Mouse (Mus musculus) liver, adult 2 months (tissue): ENCODE measurements around the gene Hck. TPM values are rescaled to one million over a fixed set of nuclear protein-coding genes. Genes with fewer than 3 reads are reported as not detected.

Experiments used
- DNase-seq: peaks from one replicate; pipeline ENCODE4 v3.0.0-alpha.2; 2011; ENCODE audit warnings: low read depth, low spot score; ENCODE audit errors: extremely low read depth
- H3K27ac ChIP-seq: fragments of 200-500 bp; replicated peaks from 2 replicates; pipeline ENCODE4 v1.5.1; 2012; ENCODE audit warnings: low read depth, mild to moderate bottlenecking, control low read depth, inconsistent platforms, low read length; ENCODE audit not compliant: insufficient read depth
- H3K27me3 ChIP-seq: fragments of 200-500 bp; 2 replicates; pipeline ENCODE4 v1.6.1; 2012; ENCODE audit warnings: mild to moderate bottlenecking, moderate library complexity, low read length, inconsistent platforms; ENCODE audit not compliant: control insufficient read depth, insufficient read depth
- H3K36me3 ChIP-seq: fragments of 200-500 bp; 2 replicates; pipeline ENCODE4 v1.6.1; 2012; ENCODE audit warnings: low read length, inconsistent platforms; ENCODE audit not compliant: control insufficient read depth, insufficient read depth
- H3K4me1 ChIP-seq: fragments of 200-500 bp; 2 replicates; pipeline ENCODE4 v1.6.1; 2011; ENCODE audit warnings: low read length; ENCODE audit not compliant: control insufficient read depth, insufficient read depth
- H3K4me3 ChIP-seq: fragments of 200-500 bp; 2 replicates; pipeline ENCODE4 v1.5.1; 2011; ENCODE audit warnings: low read depth, mild to moderate bottlenecking, control low read depth, low read length, moderate library complexity; ENCODE audit not compliant: insufficient read depth
- H3K79me2 ChIP-seq: fragments of 200-500 bp; 2 replicates; pipeline ENCODE4 v1.6.1; 2012; ENCODE audit warnings: inconsistent platforms, mild to moderate bottlenecking, low read length, moderate library complexity; ENCODE audit not compliant: control insufficient read depth, insufficient read depth
- H3K9ac ChIP-seq: fragments of 200-500 bp; 2 replicates; pipeline ENCODE4 v1.6.1; 2012; ENCODE audit warnings: low read depth, mild to moderate bottlenecking, control low read depth, inconsistent platforms, low read length
- CTCF ChIP-seq: fragments of 200-500 bp; IDR thresholded peaks from 2 replicates; pipeline ENCODE4 v1.5.1; 2011; ENCODE audit warnings: low read depth, low read length, control low read depth
- POLR2A ChIP-seq: fragments of 200-500 bp; IDR thresholded peaks from 2 replicates; pipeline ENCODE4 v1.6.1; 2011; ENCODE audit warnings: low read length, control low read depth; ENCODE audit not compliant: insufficient read depth; ENCODE audit errors: extremely low read depth
- WGBS: fragments of 180-500 bp; shearing (Covaris S2); methylation state at CpG from one replicate; pipeline ENCODE4 v1.1.7; 2018; 5-methylcytosine and 5-hydroxymethylcytosine counted together
- polyA plus RNA-seq: library from polyadenylated mRNA; depleted of rRNA; stranded (reverse); fragments of >200 nt; gene quantifications from 2 replicates; pipeline ENCODE4 v1.2.3, GENCODE M21; 2012
- total RNA-seq: library from RNA; depleted of rRNA; stranded (reverse); fragments of >200 nt; gene quantifications from 2 replicates; pipeline ENCODE4 v1.2.3, GENCODE M21; 2014

Gene Hck
- total and polyA plus RNA-seq, 2 experiments, result 5.7 to 7.7 TPM

GRCm38 (mm10) chr2:153080841-153081523 lies 27.3 kb upstream of the Hck start:
- Histone ChIP-seq H3K27me3 (no peaks in the 10 kb centered on the region), H3K9ac (no peak overlapping the region), H3K36me3 (no peaks in the 10 kb centered on the region), H3K79me2 (no peaks in the 10 kb centered on the region), H3K4me1 (peaks cover 27% of the 10 kb centered on the region), H3K27ac (no peak overlapping the region), H3K4me3 (no peak overlapping the region)
- 50% methylated on average over 32 of the region's 32 CpGs for WGBS
- peak; percentile 77 for TF ChIP-seq CTCF
- TF ChIP-seq POLR2A, result no peak
- peak; percentile 85 for DNase-seq

- TF ChIP-seq POLR2A (no peak), CTCF (no peak)
- Histone ChIP-seq H3K27ac (peak overlapping the region; percentile 45), H3K79me2 (no peaks in the 10 kb centered on the region), H3K9ac (no peak overlapping the region), H3K27me3 (no peaks in the 10 kb centered on the region), H3K4me1 (peaks cover 18% of the 10 kb centered on the region), H3K36me3 (no peaks in the 10 kb centered on the region), H3K4me3 (no peak overlapping the region)
- WGBS, result 48% methylated on average over 6 of the region's 6 CpGs
- peak; percentile 96 for DNase-seq
These were observed 26.4 kb upstream of the Hck start for GRCm38 (mm10) chr2:153081866-153082265.

GRCm38 (mm10) chr2:153083275-153083674 lies 25.0 kb upstream of the Hck start:
- no peaks in the 10 kb centered on the region for H3K36me3 ChIP-seq
- H3K79me2 ChIP-seq, result no peaks in the 10 kb centered on the region
- no peak overlapping the region for H3K9ac ChIP-seq
- H3K27ac ChIP-seq, result no peak overlapping the region
- H3K27me3 ChIP-seq, result no peaks in the 10 kb centered on the region
- TF ChIP-seq POLR2A, result no peak
- no peak for TF ChIP-seq CTCF
- WGBS, result 78% methylated on average over 8 of the region's 8 CpGs
- no peak overlapping the region for H3K4me3 ChIP-seq
- DNase-seq, result no peak
- H3K4me1 ChIP-seq, result peaks cover 10% of the 10 kb centered on the region

GRCm38 (mm10) chr2:153083824-153084223 lies 24.4 kb upstream of the Hck start:
- no peak for TF ChIP-seq CTCF
- TF ChIP-seq POLR2A, result no peak
- Histone ChIP-seq H3K79me2 (no peaks in the 10 kb centered on the region), H3K4me1 (peaks cover 7% of the 10 kb centered on the region), H3K27me3 (no peaks in the 10 kb centered on the region), H3K27ac (peak overlapping the region; percentile 55; the same call in 1 of the 2 replicates), H3K9ac (no peak overlapping the region), H3K4me3 (no peak overlapping the region), H3K36me3 (no peaks in the 10 kb centered on the region)
- 86% methylated on average over 4 of the region's 4 CpGs for WGBS
- DNase-seq, result no peak

DNA sequence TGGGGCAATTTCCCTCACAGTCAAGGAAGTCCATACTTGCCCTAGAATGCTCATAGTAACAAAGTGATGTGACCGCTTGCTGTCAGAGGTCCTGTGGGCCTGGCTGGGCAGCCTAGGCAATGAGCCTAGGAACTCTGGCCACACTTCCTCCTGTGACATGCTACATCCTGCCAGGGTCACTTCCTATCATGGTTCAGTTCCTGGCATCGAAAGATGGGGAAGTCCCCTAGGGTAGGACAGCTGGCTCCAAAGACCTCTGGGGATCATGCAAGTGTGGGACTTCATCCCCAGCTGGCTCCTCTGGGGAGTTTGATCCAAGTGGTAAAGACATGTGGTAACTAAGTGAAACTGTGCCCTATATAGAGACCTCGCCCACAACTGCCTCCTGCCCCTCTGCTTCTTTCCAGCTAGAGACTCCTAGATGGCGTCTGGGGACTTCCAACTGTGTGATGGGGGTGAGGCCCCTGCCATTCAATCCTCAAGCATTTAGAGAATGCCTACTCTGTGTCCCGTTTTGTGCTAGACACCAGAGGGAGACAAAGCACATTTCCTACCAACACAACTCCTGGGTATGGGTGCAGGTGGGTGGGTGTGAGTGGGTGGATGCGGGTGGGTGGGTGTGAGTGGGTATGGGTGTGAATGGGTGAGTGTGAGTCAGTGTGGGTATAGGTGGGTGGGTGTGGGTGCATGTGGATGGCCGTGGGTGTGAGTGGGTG lies 23.8 kb upstream of the Hck start:
- Histone ChIP-seq H3K9ac (no peak overlapping the region), H3K4me1 (peaks cover 7% of the 10 kb centered on the region), H3K36me3 (no peaks in the 10 kb centered on the region), H3K79me2 (no peaks in the 10 kb centered on the region), H3K4me3 (no peak overlapping the region), H3K27ac (peak overlapping the region; percentile 55; the same call in 1 of the 2 replicates), H3K27me3 (no peaks in the 10 kb centered on the region)
- DNase-seq, result peak; percentile 37
- WGBS, result 74% methylated on average over 7 of the region's 7 CpGs
- TF ChIP-seq CTCF (no peak), POLR2A (no peak)

DNA sequence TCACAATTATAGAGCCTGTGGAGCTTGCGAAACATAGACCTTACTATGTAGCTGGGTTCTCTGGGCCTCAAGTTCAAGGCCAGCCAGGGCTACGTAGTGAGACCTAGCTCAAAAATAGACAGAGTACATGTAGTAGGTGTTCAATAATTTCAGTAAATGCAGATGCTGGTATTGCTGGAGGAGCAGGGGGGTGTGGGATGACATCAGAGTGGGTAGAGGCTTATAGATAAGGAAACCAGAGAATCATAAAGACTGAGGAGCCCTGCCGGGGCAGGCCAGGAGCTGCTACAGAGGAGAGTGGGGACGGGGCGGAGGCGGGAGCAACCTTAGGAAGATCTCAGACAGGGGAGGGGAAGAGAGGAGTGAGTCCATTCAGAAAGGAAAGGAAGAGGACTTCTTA lies 22.7 kb upstream of the Hck start:
- Histone ChIP-seq H3K36me3 (no peaks in the 10 kb centered on the region), H3K27ac (no peak overlapping the region), H3K79me2 (no peaks in the 10 kb centered on the region), H3K9ac (no peak overlapping the region), H3K4me3 (no peak overlapping the region), H3K27me3 (no peaks in the 10 kb centered on the region), H3K4me1 (peaks cover 10% of the 10 kb centered on the region)
- TF ChIP-seq POLR2A, result no peak
- TF ChIP-seq CTCF, result no peak
- WGBS, result 96% methylated on average over 6 of the region's 6 CpGs
- DNase-seq, result no peak
